Mouse (Mus musculus): Measurements from ENCODE around the gene Gm20422. TPM values are rescaled to one million over a fixed set of nuclear protein-coding genes. Genes with fewer than 3 reads are reported as not detected.

The Gm20422 gene
- total RNA-seq (2021): 1 to 10 TPM in 1 of 2 experiments, under 1 TPM in 1; 0.81 to 1.8 TPM
- long read RNA-seq, experiment 1: 0 reads
- long read RNA-seq, experiment 2, partial matches to known transcripts: 0 of 5 reads
- long read RNA-seq, experiment 2, other reads (novel, unspliced or antisense): 5 of 5 reads

- DNase-seq (ENCODE audit: low spot score in 2 of 2): peak; percentile 92 to 94
These were observed at the start of gene Gm20422 for GRCm38 (mm10) chr8:69774503-69775148. Gm20422 (minus strand) TSS chr8:69774886.

DNA sequence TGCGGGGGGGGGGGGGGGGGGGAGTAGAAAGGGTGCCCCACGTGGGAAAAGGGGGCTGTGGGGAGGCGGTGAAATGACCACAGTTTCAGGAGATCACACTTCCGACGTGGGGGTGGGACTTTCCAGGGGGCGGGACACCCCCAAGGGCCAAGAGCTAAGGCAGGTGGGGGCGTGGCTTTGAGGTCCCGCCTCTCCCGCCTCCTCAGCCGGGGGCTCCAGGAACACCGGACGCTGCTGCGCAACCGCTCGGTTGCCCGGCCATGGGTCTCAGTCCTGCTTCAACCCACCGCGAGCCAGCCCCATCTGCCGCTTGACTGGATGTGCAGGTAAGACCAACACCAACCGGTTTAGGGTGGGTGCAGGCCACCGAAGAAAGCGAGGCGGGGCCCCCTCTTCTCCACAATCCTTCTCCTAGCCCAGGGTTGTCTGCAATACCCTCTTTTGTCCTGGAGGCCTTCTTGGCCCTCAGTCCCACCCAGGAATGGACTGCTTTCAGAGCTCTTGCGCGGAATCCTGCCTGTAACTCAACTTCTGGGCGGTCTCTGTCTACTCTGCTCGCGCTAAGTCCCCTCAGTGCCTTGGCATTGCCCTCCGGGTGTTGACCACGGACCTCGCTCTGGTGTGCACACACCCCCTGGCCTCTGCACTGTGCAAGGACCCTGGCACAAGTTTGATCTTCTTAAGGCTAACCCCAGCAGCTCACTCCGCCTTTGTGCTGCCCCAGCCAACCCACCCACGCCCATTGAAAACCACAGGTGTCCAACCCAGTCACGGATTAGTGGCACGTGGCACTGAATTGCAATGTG lies 47.9 kb upstream of the Gm20422 start, which contains the start of gene Lpar2:
TSS of gene Lpar2 (plus strand) at position 44 of the 806 bp plus-strand sequence.
- DNase-seq (ENCODE audit: low spot score in 2 of 2): peak in 1 of 2 experiments; percentile 36

- DNase-seq (ENCODE audit: low spot score in 2 of 2): no peak
These were observed 47.3 kb upstream of the Gm20422 start for GRCm38 (mm10) chr8:69821971-69822385.

- no peak for DNase-seq (ENCODE audit: low spot score in 2 of 2)
These were observed 45.8 kb upstream of the Gm20422 start for GRCm38 (mm10) chr8:69820466-69820865.

GRCm38 (mm10) chr8:69815396-69815795 lies 40.7 kb upstream of the Gm20422 start:
- no peak for DNase-seq (ENCODE audit: low spot score in 2 of 2)

DNA sequence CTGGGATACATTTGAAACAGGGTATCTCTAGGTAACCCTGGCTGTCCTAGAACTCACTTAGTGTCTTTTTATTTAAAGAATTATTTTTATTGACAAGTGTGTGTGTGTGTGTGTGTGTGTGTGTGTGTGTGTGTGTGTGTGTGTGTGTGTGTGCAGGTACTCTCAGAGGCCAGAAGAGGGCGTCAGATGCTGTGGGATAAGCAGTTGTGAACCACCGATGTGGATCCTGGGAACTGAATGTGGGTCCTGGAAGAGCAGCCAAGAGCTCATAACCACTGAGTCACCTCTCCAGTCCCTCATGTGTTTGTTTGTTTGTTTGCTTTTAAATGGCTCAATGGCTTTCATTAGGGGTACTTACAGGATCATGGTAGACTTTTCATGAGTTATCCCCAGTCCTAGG lies 40.2 kb upstream of the Gm20422 start:
- no peak for DNase-seq (ENCODE audit: low spot score in 2 of 2)

DNA sequence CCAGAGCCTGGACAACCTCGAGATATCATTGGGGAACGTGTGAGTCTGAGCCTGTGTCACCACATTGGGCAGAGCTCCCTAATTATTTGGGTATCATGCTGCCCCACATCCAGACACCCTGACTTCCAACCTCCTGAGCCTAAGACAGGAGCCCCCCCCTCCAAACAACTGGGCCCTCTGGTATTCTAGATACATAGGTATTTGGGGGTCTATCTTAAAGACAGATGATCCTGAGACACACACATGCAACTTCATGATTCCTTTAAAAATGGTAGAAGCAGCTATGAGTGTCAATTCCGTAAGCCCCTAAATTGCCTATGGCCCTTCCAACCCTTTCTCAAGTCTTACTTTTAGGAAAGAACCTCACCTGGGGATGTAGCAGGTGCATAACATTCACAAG lies 35.1 kb upstream of the Gm20422 start:
- no peak for DNase-seq (ENCODE audit: low spot score in 2 of 2)

DNA sequence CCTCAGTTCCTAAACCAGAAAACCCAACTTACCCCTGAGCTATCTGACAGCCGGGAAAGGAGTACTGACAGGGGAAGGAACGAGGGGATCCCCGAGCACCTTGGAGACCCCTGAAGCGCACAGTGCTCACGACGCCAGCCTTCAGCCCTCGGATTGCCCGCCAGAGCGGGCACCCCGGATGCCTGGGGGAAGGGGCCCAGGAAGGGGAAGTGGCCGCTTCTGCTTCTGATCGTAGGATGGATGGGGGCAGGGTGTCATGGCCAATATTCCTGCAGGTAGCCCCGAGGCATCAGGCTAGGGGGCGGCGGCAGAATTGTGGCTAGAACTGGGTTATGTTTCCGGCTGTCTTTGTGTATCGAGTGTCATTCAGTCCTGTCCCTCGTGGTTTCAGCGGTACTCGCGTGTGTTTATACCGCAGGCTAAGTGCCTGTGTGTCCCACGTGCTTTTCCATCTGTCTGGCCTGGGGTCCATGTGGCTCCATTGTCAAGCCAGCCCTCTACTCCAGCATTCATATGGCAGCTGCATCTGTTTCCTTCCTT lies 34.2 kb upstream of the Gm20422 start:
- peak; percentile 40 to 60 for DNase-seq (ENCODE audit: low spot score in 2 of 2)

DNA sequence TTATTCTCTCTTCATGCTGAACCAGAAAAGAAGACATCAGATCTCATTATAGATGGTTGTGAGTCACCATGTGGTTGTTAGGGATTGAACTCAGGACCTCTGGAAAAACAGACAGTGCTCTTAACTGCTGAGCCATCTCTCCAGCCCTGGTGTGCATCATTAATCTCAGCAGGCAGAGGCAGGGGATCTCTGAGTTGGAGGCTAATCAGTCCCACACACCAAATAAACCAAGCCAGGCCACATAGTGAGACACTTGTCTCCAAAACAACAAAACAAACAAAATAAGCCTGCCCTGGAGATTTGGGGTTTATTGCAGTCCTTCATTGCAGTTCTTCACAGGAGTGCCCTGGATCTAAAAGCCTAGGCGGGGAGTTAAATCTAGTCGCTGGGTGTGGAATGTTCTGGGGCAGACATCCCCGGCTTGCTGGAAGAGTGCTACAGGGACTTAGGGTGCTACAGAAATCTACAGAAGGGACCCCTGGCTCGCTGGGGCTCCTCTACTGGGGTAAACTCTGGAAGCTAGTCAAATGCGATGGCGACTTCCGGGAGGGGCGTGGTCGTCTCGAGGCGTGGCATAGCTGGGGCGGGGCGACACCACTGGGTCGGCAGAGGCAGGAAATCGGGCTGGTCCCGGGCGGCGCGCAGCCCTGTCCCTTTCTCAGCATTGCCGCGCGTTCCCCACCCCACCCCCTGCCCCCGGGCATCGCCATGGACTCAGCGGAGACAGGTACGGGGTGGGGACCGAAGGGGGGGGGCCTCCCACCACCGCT lies 33.6 kb upstream of the Gm20422 start, which contains the start of gene Gmip:
TSS of gene Gmip (plus strand) at position 586 of the 770 bp plus-strand sequence.
- DNase-seq (ENCODE audit: low spot score in 2 of 2): peak; percentile 39 to 55

DNA sequence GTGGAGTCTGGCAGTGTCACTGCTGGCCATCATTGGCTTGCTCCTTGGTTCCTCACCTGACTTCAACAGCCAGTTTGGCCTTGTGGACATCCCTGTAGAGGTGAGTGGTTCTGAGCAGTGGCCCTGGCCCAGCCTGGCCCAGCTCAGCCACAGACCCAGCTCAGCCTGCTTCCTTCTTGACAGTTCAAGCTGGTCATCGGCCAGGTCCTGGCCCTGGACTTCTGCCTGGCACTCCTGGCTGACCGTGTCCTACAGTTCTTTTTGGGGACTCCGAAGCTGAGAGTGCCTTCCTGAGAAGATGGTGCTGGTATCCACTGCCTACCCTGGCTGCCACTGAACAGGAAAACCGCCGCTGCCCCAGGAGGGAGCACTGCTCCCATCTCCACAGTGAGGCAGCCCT lies 32.5 kb upstream of the Gm20422 start:
- DNase-seq (ENCODE audit: low spot score in 2 of 2): no peak

GRCm38 (mm10) chr8:69805491-69805890 lies 30.8 kb upstream of the Gm20422 start:
- DNase-seq (ENCODE audit: low spot score in 2 of 2): no peak

- DNase-seq (ENCODE audit: low spot score in 2 of 2): no peak
These were observed 30.4 kb upstream of the Gm20422 start for GRCm38 (mm10) chr8:69805086-69805485.

GRCm38 (mm10) chr8:69804537-69804936 lies 29.9 kb upstream of the Gm20422 start:
- DNase-seq (ENCODE audit: low spot score in 2 of 2): no peak

DNA sequence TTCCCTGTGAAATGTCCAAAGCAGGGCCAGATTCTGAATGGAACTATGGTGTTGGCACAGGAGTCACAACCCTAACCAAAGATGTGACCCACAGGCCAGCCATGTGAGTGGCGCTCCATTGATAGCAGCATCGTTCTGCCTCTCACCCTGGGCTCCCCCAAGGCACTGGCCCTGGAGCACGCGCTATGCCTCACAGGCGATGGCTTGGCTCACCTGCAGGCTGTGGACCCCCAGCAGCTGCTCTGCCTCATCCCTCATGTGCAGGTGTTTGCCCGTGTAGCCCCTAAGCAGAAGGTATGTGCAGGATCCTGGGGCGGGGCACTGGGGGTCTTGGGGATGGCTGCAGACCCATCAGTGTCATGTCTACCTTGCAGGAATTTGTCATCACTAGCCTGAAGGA lies 28.7 kb upstream of the Gm20422 start:
- DNase-seq (ENCODE audit: low spot score in 2 of 2): no peak

DNA sequence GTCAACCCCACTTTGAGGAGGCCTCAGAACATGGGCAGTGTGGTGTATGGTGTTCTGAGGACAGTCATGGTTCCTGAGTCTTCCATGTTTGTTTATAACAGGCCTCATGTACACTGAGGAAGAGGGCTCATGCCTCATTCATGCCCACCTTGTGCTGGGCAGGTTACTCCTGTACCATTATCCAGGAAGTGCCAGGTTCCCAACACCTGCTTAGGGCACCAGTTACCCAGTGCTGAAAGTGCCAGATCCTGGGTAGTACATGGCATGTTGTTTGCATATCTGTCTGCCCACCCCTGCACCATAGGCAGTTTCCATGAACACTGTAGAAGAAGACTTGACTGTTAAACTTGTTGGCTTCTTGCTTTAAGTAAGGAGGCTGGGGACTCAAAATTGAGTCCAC lies 27.5 kb upstream of the Gm20422 start:
- no peak for DNase-seq (ENCODE audit: low spot score in 2 of 2)

DNA sequence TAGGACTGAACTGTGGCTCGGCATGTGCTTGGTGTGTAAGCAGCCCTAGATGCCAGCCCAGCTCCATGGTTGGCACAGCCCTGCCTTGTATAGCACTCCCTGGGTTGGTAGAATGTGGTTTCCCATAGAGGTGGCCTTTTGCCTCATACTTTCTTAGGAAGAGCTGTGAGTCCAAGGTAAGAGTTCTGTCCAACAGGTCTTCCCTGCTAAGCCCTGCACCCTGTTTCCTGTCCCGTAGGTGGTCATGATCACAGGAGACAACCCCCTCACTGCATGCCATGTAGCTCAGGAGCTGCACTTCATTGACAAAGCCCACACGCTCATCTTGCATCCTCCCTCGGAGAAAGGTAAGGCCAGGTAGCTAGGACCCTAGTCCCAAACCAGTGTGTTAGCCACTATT lies 27.1 kb upstream of the Gm20422 start:
- DNase-seq (ENCODE audit: low spot score in 2 of 2): no peak

DNA sequence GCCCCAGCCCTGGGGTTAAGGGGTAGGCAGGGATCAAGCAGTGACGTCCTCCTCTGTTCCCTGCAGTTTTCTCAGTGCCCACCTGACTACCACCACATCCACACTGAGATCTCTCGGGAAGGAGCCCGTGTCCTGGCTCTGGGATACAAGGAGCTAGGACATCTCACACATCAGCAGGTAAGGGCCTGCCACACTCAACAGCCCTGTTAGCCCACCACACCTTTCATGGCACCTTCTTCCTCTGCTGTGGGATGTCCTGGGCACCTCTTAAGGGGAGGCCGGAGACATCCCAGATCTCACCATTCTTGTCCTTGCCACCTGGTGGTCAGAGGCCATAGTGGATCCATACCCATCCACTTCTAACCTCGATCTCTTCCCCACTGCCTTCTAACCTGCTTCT lies 25.3 kb upstream of the Gm20422 start:
- no peak for DNase-seq (ENCODE audit: low spot score in 2 of 2)

- no peak for DNase-seq (ENCODE audit: low spot score in 2 of 2)
These were observed 24.6 kb upstream of the Gm20422 start for GRCm38 (mm10) chr8:69799261-69799660.

DNA sequence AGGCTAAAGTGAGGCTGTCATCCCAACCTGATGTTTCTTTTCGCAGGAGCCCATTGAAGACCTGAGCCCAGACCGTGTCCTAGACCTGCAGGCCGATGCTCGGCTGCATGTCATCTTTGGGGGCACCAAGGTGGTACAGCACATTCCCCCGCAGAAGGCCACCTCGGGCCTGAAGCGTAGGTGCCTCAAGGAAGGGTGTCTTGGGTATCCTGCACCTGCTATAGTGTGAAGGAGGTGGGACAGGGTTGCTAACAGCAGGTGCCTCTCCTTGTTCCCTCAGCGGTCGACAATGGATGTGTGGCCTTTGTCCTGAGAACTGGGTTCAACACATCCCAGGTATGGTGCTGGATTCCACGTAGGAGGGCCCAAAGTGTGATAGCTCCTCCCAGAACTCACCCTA lies 23.0 kb upstream of the Gm20422 start:
- DNase-seq (ENCODE audit: low spot score in 2 of 2): no peak

DNA sequence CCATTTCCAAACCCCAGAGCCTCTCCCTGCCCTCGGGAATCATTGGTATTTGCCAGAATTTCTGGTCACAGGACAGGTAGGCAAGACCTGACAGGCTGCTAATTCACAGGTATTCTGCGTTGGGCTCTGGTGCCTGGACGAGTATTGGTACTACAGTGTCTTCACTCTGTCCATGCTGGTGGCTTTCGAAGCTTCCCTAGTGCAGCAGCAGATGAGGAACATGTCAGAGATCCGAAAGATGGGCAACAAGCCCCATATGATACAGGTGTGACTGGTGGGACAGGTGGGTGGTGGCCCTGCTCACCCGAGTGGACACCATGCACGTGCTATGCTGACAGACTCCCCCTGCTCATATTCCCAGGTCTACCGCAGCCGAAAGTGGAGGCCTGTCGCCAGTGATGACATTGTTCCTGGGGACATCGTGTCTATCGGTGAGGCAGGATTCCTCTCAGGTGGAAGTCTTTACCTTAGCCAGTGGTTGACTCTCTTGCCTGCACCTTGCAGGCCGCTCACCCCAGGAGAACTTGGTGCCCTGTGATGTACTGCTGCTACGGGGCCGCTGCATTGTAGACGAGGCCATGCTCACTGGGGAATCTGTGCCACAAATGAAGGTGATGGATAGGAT lies 22.1 kb upstream of the Gm20422 start:
- DNase-seq (ENCODE audit: low spot score in 2 of 2): no peak

DNA sequence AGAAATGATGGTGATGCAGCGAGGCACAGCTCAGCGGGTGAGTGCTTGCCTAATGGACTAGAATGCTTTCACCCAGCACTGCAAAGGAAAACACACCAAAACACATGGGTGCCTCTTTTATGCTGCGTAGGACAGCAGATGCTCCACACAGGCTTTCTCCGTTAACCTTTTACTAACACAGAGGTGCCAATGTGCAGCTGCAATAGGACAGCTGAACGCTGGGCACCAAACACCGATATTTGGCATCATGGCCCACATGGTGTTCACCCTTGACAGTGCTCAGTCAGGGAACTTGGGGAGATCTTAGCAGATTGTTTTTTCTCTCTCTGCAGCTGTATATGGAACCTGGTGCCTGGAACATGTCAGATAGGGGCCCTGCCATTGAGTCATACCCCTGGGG lies 20.2 kb upstream of the Gm20422 start:
- no peak for DNase-seq (ENCODE audit: low spot score in 2 of 2)
